Mouse (Mus musculus): ENCODE measurements around the gene Arhgap23.

GRCm38 (mm10) chr11:97383017-97383416, 32.3 kb upstream of the Arhgap23 start:
- TF ChIP-seq CHD1 (IDR thresholded peaks at IDR 0.05; ENCODE audit: low read depth, low read length): no peak
- TF ChIP-seq SIN3A (IDR thresholded peaks at IDR 0.05; ENCODE audit: low read length): no peak
- TF ChIP-seq MXI1 (IDR thresholded peaks at IDR 0.05; ENCODE audit: low read depth, low read length): no peak
- TF ChIP-seq POLR2A (IDR thresholded peaks at IDR 0.05; ENCODE audit: low read depth, low read length): no peak
